Mouse (Mus musculus): Measurements from ENCODE around the gene Evc. TPM values are rescaled to one million over a fixed set of nuclear protein-coding genes. Genes with fewer than 3 reads are reported as not detected.

The Evc gene
- polyA plus RNA-seq, 1 experiment from 2014 or later = 35.5 TPM

- ATAC-seq (ENCODE audit: insufficient number of reproducible peaks, insufficient read depth, low FRiP score, low TSS enrichment, low read depth) = no peak
- H3K36me3 ChIP-seq = no peaks in the 10 kb centered on the region
- H3K27me3 ChIP-seq = peaks cover 10% of the 10 kb centered on the region
- H3K4me1 ChIP-seq = peaks cover 2% of the 10 kb centered on the region
- no peak overlapping the region for H3K27ac ChIP-seq
- H3K4me2 ChIP-seq = no peak overlapping the region
- no peak overlapping the region for H3K9ac ChIP-seq
- no peaks in the 10 kb centered on the region for H3K9me3 ChIP-seq
- no peak overlapping the region for H3K4me3 ChIP-seq
- WGBS = 68% methylated on average over 3 of the region's 3 CpGs
These were observed 85.1 kb downstream of the Evc start for GRCm38 (mm10) chr5:37251596-37251995.

- Histone ChIP-seq H3K27me3 (peaks cover 37% of the 10 kb centered on the region), H3K9me3 (no peaks in the 10 kb centered on the region), H3K27ac (no peak overlapping the region), H3K4me3 (no peak overlapping the region), H3K4me2 (no peak overlapping the region), H3K4me1 (peaks cover 13% of the 10 kb centered on the region), H3K9ac (no peak overlapping the region), H3K36me3 (no peaks in the 10 kb centered on the region)
- no peak for ATAC-seq (ENCODE audit: insufficient number of reproducible peaks, insufficient read depth, low FRiP score, low TSS enrichment, low read depth)
- 82% methylated on average over 3 of the region's 3 CpGs for WGBS
These were observed 87.8 kb downstream of the Evc start for GRCm38 (mm10) chr5:37248870-37249269.

- WGBS = 55% methylated on average over 4 of the region's 4 CpGs
- H3K4me2 ChIP-seq = 0 out of 2 replicates have a peak overlapping the region, but pooled peaks have one; percentile 14
- peaks cover 51% of the 10 kb centered on the region for H3K27me3 ChIP-seq
- H3K4me1 ChIP-seq = peaks cover 15% of the 10 kb centered on the region
- H3K9ac ChIP-seq = no peak overlapping the region
- no peak overlapping the region for H3K4me3 ChIP-seq
- no peaks in the 10 kb centered on the region for H3K9me3 ChIP-seq
- H3K27ac ChIP-seq = no peak overlapping the region
- ATAC-seq (ENCODE audit: insufficient number of reproducible peaks, insufficient read depth, low FRiP score, low TSS enrichment, low read depth) = no peak
- H3K36me3 ChIP-seq = no peaks in the 10 kb centered on the region
These were observed 89.2 kb downstream of the Evc start for GRCm38 (mm10) chr5:37247456-37247855.

GRCm38 (mm10) chr5:37246138-37246910 is 90.4 kb downstream of the Evc start:
- under 1% methylated on average over 28 of the region's 37 CpGs for WGBS
- ATAC-seq (ENCODE audit: insufficient number of reproducible peaks, insufficient read depth, low FRiP score, low TSS enrichment, low read depth) = peak; percentile 21; the same call in 1 of the 2 replicates
- no peaks in the 10 kb centered on the region for H3K9me3 ChIP-seq

GRCm38 (mm10) chr5:37245651-37246050 is 91.0 kb downstream of the Evc start:
- H3K9ac ChIP-seq = peak overlapping the region; percentile 67
- H3K9me3 ChIP-seq = no peaks in the 10 kb centered on the region
- H3K4me1 ChIP-seq = peaks cover 26% of the 10 kb centered on the region
- no peaks in the 10 kb centered on the region for H3K36me3 ChIP-seq
- peak overlapping the region; percentile 58 for H3K4me3 ChIP-seq
- no peak overlapping the region for H3K27ac ChIP-seq
- peaks cover 69% of the 10 kb centered on the region for H3K27me3 ChIP-seq
- WGBS = under 1% methylated on average over 38 of the region's 42 CpGs
- H3K4me2 ChIP-seq = peak overlapping the region; percentile 89
- 0 out of 2 replicates have a peak, but pooled peaks have one; percentile 30 for ATAC-seq (ENCODE audit: insufficient number of reproducible peaks, insufficient read depth, low FRiP score, low TSS enrichment, low read depth)

More at GRCm38 (mm10) chr5:37246138-37246910, 90.4 kb downstream of the Evc start:
- Histone ChIP-seq H3K4me2 (peak overlapping the region; percentile 89), H3K4me1 (peaks cover 26% of the 10 kb centered on the region), H3K27me3 (peaks cover 62% of the 10 kb centered on the region), H3K9ac (peak overlapping the region; percentile 67), H3K4me3 (peak overlapping the region; percentile 58), H3K27ac (no peak overlapping the region), H3K36me3 (no peaks in the 10 kb centered on the region)

GRCm38 (mm10) chr5:37244666-37245242 is 91.9 kb downstream of the Evc start:
- H3K27ac ChIP-seq = no peak overlapping the region
- H3K9ac ChIP-seq = no peak overlapping the region
- no peak for ATAC-seq (ENCODE audit: insufficient number of reproducible peaks, insufficient read depth, low FRiP score, low TSS enrichment, low read depth)
- H3K4me2 ChIP-seq = peak overlapping the region; percentile 89
- H3K4me1 ChIP-seq = peaks cover 26% of the 10 kb centered on the region
- H3K36me3 ChIP-seq = no peaks in the 10 kb centered on the region
- no peak overlapping the region for H3K4me3 ChIP-seq
- H3K9me3 ChIP-seq = no peaks in the 10 kb centered on the region
- peaks cover 78% of the 10 kb centered on the region for H3K27me3 ChIP-seq
- WGBS = 39% methylated on average over 9 of the region's 9 CpGs

- H3K9ac ChIP-seq = no peak overlapping the region
- no peaks in the 10 kb centered on the region for H3K9me3 ChIP-seq
- ATAC-seq (ENCODE audit: insufficient number of reproducible peaks, insufficient read depth, low FRiP score, low TSS enrichment, low read depth) = no peak
- no peak overlapping the region for H3K27ac ChIP-seq
- H3K4me2 ChIP-seq = no peak overlapping the region
- H3K4me3 ChIP-seq = no peak overlapping the region
- peaks cover 26% of the 10 kb centered on the region for H3K4me1 ChIP-seq
- 3% methylated on average over 13 of the region's 13 CpGs for WGBS
- H3K36me3 ChIP-seq = no peaks in the 10 kb centered on the region
- H3K27me3 ChIP-seq = peaks cover 83% of the 10 kb centered on the region
These were observed 92.5 kb downstream of the Evc start for GRCm38 (mm10) chr5:37244161-37244560.

GRCm38 (mm10) chr5:37243169-37243886 is 93.4 kb downstream of the Evc start:
- Histone ChIP-seq H3K9ac (no peak overlapping the region), H3K27ac (no peak overlapping the region), H3K9me3 (no peaks in the 10 kb centered on the region), H3K4me2 (no peak overlapping the region), H3K4me1 (peaks cover 26% of the 10 kb centered on the region), H3K4me3 (no peak overlapping the region), H3K27me3 (peaks cover 83% of the 10 kb centered on the region), H3K36me3 (no peaks in the 10 kb centered on the region)
- 2% methylated on average over 19 of the region's 19 CpGs for WGBS
- no peak for ATAC-seq (ENCODE audit: insufficient number of reproducible peaks, insufficient read depth, low FRiP score, low TSS enrichment, low read depth)

GRCm38 (mm10) chr5:37242360-37243168 is 94.1 kb downstream of the Evc start:
- Histone ChIP-seq H3K9ac (no peak overlapping the region), H3K27ac (no peak overlapping the region), H3K4me2 (peak overlapping the region; percentile 84), H3K9me3 (no peaks in the 10 kb centered on the region), H3K4me3 (peak overlapping the region; percentile 45), H3K27me3 (peaks cover 83% of the 10 kb centered on the region), H3K36me3 (no peaks in the 10 kb centered on the region), H3K4me1 (peaks cover 26% of the 10 kb centered on the region)
- no peak for ATAC-seq (ENCODE audit: insufficient number of reproducible peaks, insufficient read depth, low FRiP score, low TSS enrichment, low read depth)
- WGBS = 9% methylated on average over 44 of the region's 44 CpGs

GRCm38 (mm10) chr5:37241651-37242151 is 95.0 kb downstream of the Evc start, which contains the start of gene Crmp1:
Gene Crmp1, plus strand, starts transcription at chr5:37241940.
- Histone ChIP-seq H3K4me2 (peak within 1 kb of the TSS; percentile 84), H3K27ac (no peak within 1 kb of the TSS), H3K9me3 (no peaks in the 10 kb centered on the region), H3K4me1 (peaks cover 26% of the 10 kb centered on the region), H3K4me3 (peak within 1 kb of the TSS; percentile 45), H3K36me3 (no peaks in the 10 kb centered on the region), H3K27me3 (peaks cover 82% of the 10 kb centered on the region), H3K9ac (no peak within 1 kb of the TSS)
- no peak for ATAC-seq (ENCODE audit: insufficient number of reproducible peaks, insufficient read depth, low FRiP score, low TSS enrichment, low read depth)
- 2% methylated on average over 49 of the region's 56 CpGs for WGBS

GRCm38 (mm10) chr5:37241224-37241623 is 95.5 kb downstream of the Evc start:
- H3K27me3 ChIP-seq = peaks cover 77% of the 10 kb centered on the region
- peak overlapping the region; percentile 45 for H3K4me3 ChIP-seq
- no peaks in the 10 kb centered on the region for H3K36me3 ChIP-seq
- no peaks in the 10 kb centered on the region for H3K9me3 ChIP-seq
- 11% methylated on average over 9 of the region's 9 CpGs for WGBS
- no peak overlapping the region for H3K9ac ChIP-seq
- H3K4me2 ChIP-seq = peak overlapping the region; percentile 84
- no peak overlapping the region for H3K27ac ChIP-seq
- no peak for ATAC-seq (ENCODE audit: insufficient number of reproducible peaks, insufficient read depth, low FRiP score, low TSS enrichment, low read depth)
- H3K4me1 ChIP-seq = peaks cover 21% of the 10 kb centered on the region
